Mouse (Mus musculus) kidney, adult 9 months (tissue): ENCODE measurements around the gene Myo1d.

ENCODE experiments used
- DNase-seq: peaks from one replicate; pipeline ENCODE4 v3.0.0; 2022

The Myo1d gene

DNA sequence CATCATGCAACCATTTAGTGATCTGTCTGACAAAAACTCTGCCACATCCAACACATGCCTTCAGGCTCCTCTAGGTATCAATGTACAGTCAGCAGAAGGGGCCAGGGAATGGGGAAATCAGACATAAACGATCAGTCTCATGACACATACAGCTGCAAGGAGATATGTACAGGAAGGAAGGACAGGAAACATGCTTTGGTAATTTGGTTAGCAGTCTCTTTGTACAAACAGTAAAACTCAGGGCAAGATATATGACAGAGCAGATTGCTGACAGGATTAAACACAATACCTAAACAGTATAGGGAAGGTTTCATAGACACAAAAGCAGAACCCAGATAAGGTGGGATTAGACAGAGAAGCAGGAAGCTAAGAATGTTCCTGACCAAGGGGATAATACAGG, 60.8 kb downstream of the Myo1d start:
- DNase-seq = no peak

DNA sequence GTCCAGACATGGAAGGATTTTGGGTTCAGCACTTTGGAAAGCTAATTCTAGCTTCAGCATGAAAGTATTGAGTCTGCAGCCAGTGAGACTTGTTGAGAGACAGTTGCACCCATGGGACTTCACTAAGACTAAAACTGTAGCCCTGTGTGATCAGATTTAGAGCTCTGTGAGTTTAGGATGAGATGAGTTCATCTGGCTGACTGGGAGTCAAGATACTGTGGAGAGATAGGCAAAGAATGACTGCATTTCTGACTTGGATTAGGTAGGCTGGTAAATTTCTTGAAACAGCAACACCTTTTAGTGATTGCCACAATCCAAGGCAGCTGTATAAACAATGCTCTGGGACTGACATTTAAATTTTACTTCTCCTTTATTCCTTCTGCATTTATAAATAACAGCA, 61.8 kb downstream of the Myo1d start:
- no peak for DNase-seq

DNA sequence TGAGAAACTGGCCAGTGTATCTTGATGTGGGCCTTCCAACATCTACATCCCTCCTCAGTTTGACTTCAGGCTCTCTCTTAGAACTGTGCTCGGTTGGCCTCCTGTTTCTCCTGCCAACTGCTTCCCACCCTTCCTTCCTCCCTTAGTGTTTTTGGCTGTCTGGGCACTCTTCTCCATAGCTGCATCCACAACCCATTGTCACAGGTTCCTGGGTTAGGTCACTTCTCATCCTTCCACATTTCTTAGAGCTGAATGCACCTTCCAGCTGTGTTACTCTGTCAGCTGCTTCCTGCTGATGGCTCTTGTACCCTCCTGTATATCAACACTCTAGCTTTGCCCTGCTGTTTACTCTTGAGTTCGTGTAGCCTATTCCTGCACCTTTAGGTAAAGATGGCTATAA, 64.7 kb downstream of the Myo1d start:
- peak; percentile 54 for DNase-seq

DNA sequence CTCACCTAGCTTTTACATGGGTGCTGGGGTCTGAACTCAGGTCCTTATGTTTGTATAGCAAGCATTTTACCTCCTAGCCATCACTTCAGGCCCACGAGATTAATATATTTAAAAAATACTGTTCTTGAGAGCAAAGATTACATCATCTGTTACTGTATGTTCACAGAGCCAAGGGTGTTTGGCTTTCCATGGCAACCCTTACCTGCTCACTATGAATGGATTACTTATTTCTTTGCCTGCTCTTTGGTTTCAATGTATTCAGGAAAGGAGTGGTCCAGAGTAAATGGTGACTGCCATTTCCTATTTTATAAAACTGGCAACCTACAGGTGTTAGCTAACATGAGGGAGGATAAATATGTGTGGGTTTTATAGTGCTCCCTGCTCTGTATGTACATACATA, 66.1 kb downstream of the Myo1d start:
- DNase-seq = no peak

DNA sequence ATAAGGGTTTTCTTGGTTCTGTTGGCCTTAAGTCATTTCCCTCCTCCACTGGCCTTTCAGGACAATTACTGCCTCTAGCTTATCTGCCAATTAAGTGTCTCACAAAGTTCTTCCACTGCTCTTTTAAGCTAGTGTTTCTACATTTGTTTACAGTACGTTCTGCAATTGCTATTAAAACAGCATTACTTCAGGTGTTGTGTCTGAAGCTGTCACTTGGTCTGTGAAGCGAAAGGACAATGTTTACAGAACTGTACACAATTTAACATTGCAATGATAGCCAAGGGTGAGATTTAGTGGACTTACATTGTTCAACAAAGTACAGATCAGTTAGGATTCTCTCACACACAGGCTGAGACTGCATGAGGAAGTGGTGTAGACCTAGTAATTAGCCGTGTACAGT, 67.6 kb downstream of the Myo1d start:
- no peak for DNase-seq

DNA sequence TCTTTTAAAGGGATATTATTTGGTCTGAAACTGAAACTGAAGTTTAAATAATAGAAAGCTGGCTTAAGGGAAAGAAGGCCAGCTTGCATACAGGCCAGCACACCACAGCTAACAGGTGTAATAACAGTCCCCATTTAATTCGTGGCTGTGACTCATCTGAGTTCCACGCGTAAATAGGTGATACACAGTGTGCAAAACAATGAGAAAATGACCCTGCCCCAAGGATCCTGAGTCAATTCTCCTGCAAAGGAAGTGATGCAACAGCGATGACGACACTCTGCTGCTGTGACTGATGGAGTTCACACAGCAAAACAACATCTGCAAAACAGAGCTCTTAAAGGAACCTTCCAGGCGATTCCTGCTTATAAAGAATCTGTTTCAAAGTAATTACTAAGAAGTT, 68.5 kb downstream of the Myo1d start:
- DNase-seq = peak; percentile 46

DNA sequence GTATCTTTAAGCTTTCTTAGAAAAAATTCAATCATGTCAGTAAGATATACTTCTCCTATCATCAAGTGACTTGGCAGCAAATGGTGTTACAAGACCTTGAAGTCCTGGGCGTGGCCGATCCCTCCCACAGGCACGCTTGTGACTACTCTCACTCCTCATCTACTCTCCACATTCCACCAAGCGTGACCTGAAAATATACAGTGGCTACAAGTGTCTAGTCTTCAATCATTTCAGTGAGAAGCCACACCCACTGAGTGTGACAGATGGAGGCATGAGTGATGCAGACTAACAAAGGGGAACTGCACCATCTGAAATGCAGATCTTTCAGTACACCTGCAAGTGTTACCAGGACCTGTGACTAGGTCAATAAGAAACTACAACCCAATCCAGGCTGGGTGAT, 79.2 kb downstream of the Myo1d start:
- no peak for DNase-seq

DNA sequence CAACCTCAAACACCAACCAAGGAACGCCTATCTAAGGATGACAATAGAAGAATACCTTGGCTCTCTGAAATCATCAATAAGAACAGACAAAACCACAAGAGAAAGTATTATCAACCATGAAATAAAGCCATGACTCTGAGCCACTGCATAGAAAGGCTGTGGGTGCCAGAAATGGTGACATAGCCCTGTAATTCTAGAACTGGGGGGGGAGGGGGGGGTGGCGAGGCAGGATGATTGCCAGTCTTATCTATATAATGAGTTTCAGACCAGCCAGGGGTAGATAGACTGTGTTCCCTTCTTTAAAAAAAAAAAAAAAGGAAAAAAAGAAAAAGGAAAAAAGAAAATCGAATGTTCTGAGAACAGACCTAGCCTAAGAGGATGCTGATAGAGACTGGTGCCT, 81.1 kb downstream of the Myo1d start:
- DNase-seq = no peak

DNA sequence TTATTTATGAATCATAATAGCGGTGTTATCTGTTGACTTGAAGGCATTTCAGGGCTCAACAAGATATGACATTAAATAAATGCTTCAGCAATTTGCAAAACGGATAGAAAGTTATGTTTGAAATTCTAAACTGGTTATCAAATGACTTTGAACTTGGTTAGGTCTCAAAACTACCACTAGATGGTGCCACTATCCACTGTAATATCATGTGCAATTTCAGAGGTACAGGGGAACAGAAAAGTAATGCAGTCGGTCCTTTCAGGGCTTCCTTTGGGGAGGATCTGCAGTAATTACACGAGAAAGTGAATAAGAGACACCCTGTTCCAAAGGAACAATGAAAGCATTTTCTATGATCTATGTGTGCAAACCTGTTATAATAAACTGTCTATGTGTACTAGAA, 83.5 kb downstream of the Myo1d start:
- DNase-seq = peak; percentile 71

DNA sequence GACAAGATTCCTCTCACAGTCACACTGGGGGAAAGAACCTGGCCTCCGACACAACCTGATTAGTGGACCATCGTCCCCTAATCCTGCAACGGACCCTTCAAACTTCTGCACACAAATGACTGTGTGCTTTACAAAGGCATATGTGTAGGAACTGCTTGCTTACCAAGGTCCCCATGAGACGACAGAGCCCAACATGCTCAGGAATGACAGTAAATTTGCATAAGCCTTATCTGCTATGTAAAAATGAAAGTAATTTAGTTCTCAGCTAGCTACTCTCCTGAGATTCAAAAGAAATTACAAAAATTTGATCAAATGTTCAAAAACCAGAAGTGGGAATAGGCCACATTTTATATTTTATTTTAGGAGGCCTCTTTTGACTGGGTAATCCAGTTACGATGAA, 95.2 kb downstream of the Myo1d start:
- DNase-seq = no peak

DNA sequence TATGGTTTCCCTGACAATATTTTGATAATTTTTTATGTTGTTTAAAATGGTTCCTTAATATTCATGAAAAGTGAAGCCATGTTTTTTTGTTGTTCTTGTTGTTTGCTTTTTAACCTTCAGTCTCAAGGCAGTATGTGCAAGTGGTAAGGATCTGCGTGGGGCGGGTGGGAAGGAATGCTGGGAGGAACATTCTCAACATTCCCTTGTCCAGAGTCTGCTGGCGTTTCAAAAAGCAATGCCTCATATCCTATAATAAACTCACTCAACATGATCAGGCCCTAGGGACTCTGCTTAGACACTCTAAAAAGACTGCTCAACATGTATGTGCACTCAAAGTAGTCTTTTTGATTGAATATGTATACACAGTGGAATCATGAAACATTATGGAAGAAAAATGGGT, 97.1 kb downstream of the Myo1d start:
- DNase-seq = peak; percentile 25

DNA sequence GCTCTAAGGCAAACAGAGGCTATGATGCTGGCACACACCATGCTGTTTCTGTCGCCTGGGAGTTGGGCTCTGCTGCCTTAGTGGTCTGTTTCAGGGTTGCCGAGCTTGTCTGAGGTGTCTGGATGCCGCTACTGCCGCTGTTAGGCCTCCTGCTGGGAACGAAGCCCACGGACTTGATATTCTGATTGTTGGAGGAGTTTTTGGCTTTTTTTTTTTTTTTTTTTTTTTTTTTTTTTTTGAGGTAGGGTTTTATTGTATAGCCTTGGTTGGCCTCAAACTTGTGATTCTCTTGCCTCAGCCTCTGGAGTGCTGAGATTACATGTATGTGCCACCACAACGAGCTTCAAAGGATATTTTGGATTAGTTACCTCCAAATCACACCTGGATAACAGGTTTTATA, 106.8 kb downstream of the Myo1d start:
- DNase-seq = no peak

DNA sequence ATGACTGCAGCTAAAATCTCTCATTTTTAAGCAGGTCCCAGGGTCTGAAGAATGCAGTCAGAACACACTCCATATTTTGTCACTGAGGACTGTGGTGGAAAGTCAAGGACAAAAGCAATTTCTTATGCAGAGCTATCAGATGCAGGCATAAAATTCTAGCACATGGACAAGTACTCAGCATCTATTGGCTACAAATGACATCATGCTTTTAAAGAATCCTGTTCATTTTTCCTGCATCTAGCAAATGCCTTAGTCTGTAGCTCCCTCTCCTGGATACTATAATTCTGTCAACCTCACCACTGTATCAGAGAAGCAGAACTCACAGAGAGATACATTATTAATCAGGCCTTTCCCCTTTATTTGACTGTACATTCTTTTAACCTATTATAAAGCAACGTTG, 109.4 kb downstream of the Myo1d start:
- peak; percentile 55 for DNase-seq

DNA sequence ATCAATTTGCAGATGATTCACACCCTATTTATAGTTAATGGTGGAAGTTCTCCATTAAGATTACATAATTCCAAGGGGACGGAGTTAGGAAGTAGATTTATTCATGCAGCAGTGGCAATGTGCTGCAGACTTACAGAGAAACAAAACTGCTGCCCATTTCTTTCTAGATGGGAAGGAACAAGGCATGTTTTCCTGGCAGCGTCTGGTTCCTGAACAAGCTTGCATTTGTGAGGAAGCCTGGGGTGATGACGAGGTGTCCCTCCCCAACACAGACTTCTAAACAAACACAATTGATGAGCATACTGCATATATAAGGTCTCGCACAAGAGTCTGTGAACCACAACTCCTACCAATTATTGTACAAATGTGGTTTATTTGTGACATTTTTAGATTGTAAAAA, 109.9 kb downstream of the Myo1d start:
- DNase-seq = no peak

DNA sequence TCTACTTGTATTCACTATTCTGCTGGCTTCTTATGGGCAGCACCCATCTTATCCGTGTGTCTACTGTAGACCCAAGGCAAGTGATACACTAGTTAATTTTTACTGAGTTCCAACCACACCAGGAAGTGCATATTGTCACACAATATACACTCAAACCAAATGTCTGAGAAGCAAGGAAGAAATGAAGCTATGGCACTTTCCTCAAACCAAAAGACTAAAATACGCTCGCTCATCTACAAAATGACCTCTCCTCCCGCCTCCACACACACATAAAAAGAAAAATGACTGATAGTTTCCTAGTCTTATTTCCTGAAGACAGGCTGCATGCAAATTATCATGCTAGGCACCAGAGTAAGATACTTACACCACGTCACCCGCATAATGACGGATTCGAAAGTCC, 113.6 kb downstream of the Myo1d start:
- no peak for DNase-seq

DNA sequence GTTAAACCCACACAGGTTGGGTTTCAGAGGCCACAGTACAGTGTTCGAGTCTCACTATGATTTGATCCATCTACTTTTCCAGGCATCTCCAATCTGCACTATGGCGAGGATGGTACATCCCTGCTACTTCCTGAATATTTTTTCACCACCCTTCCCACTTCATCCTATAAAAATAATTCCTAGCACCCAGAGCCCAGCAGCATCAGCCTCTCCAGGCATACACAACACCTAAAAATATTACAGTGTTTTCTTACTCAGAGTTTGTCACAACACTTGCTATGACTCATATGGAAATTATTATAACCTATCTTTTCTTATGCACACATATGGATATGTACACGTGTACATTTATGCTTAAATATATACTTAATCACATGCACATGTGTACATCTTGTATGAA, 115.6 kb downstream of the Myo1d start:
- DNase-seq = no peak

DNA sequence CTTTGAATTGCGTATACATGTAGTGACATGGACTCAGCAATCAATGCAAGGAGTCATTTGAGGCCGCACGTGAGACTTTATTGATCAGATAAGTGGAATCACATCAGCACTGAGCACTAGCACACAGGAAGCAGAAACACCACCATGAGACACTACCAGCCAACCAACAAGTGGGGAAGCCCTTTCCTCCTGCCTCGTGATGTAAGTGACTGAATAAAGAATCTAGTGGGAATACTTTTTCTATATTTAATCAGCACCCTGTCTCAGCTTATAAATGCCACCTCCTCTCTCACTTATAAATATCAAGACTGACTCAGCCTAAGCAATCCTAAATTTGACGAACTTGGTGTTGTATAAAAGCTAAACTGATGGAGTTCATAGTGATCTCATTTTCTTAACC, 134.7 kb downstream of the Myo1d start:
- no peak for DNase-seq

DNA sequence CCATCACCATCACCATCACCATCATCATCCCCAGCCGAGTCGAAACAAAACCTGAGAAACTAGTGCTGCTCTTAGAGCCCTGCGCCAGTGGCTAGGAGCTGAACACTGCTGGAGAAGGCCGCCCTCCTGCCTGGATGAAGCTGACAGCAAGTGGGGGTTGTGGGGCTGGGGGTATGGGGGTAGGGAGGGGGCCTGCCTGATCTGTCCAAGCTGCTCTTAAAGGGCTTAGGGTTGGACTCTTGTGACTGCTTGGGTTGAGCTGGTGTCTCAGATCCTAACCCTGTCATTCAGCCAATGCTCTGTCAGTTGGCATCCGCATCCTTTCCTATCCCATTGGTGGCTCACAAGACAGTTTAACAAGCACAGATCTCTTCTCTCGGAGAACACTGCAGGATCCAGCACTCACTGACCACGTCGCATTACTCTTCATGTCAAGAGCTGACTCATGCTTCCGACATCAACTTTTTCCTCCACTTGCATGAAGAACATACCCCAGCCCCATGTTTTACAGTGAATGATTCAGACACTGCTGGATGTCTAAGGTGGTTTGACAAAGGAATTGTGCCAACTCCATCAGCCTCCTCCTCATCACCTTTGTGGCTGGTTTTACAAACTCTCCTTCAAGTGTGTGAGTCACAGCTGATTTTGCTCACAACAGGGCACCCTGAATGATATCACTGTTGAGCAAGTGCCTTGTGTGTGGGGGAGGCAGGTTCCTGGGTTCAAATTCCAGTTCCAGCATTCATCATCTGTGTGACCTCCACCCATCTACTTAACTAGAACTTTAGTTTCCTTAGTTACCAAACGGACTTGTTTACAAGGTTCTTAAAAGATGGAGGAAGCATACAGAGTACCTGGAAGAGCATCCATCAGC, 150.6 kb downstream of the Myo1d start:
- DNase-seq = no peak

DNA sequence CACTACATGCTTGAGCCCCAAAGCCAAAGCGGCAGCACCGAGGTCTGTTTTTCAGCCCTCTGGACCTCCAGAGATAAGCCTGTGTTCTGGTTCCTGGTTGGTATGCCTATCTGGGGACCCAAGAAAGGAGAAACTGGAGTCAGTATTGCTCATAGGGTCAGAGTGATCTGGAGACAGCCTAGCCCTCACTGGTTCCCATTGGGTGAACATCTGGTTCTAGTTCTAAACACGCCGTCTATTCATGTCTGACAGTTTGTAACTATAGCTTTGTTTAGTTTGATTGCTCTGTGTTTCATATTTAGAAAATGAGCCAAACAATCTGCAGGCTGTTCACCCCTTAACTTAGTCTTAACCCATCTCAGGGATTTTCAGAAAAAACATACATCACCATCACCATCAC, 151.2 kb downstream of the Myo1d start:
- no peak for DNase-seq

DNA sequence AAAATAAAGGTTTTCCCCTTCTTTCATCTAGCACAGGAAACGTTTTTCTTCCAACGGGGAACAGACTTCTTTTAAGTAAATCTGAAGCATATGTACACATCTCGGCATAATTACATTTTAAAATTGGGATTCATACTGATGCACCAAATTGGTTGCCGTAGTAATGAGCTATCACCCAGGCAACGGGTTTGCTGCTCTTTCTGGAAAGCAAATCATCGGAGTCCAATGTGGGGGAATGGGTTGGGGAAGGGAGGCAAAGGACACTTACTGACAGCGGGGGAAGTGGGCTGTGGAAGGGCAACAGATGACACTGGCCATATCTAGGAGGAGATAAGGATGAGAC, 156.8 kb downstream of the Myo1d start:
- DNase-seq = no peak

DNA sequence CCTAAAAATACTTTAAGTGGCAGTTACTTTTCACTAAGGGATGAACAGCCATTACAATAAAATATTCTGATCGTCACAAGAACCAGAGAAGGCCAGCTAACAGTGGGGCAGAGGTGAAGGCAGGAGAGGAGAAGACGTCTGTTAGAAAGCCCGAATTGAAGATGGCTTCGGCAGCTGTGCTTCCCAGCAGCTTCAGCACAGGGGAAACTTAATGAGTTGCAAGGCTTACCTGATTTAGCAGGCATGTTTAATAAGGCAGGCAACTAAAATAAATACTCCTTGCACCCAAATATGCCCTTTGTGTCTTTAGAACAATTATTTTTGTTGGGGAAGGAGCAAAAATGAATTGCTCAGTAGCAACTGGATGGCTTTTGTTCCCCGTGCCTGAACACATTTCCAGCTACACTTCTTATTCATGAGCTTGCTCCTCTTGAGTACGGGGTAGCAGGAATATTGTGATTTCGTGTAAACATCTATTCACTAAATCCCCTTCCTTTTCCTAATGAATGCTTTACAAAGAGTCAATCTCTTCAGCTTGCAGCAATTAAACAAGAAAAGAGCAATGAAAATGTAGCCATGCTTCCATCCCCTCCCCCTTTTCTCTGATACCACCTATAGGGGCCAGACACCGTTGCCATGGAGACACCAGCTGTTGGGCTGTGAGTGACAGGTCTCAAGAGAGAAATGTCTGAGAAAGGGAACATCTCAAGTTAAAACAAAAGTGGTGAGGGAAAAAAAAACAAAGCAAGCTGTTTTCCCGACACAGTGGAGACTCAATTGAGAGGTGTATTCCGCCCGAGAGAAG, 157.4 kb downstream of the Myo1d start:
- DNase-seq = no peak

DNA sequence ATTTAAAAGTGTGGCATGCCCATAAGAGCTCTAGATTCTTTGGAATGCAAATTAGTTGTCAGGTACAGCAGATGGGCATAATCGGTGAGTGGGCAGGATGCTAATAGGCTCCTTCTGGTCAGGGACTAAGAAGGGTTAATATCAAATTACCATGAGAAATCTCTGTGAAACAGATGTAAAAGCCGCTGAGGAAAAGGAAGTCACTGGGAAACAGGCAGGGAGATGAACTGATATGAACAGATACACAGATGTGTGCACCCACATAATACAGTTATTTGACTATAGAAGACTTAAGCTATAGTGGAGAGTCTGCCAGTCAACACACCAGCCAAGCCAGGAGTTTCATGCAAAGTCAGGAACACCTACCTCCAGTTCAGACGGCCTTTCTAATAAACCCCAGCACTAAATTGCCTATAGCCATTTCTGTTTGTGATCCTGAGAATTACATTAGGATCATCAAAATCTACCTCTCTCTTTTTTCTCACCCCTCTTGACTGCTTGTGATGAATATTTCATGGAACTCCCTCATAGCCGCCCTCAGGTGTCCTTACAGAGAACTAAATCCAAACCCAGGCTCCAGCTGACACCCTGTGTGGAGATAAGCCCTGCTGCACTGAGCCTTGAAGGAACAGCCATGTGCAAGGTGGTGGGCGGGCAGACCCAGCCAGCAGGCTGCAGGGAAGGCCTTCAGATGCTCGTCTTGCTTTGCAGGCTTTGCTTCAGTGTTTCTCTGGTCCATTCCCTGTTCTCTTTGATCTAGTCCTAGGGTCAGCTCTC, 164.7 kb downstream of the Myo1d start:
- no peak for DNase-seq

DNA sequence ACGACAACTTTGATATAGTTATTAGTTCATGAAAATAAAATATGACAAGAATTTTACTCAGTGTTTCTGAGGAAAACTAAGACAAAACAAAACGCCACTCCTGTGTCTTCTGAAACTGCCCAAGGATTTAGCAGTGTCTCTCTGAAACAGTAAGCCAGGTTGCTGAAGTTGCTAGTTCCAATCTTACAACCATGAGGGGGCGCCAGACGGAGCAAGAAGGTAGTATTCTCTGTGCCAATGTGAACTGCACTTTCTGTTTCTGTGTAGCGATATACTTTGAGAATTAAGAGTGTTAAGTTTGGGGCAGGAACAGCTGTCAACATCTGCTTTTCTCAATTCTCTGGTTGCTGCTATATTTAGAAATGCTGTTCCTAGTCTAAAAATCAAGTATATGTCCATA, 165.4 kb downstream of the Myo1d start:
- DNase-seq = peak; percentile 40

DNA sequence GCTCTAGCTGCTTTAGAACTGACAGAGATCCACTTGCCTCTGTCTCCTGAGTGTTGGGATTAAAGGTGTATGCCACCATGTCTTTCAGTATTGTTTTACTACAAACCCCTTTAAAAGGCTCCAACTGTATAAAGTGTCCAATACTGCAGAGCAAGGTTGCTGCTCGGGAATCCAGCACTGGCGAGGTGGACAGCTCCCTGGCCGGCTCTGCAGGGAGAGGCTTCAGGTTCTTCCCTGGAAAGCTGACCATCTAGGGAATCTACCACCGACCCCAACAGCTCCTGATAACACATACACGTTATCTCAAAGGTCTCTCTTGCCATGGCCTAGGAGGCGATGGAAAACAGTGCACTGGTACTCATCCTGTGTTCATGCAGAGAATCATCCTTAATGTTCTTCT, 166.3 kb downstream of the Myo1d start:
- DNase-seq = no peak
